Mouse (Mus musculus) heart, postnatal 14 days (tissue): ENCODE data around the gene Olfr1082. TPM values are rescaled to one million over a fixed set of nuclear protein-coding genes. Genes with fewer than 3 reads are reported as not detected.
"Not testable (repeated sequence)": the region's sequence is repeated elsewhere in the genome, so short reads cannot be mapped to it uniquely, and the experiment has no call there.

Experiments used
- DNase-seq, 2 experiments: peaks; one replicate each; pipeline ENCODE4 v3.0.0; 2021 to 2022
- intact Hi-C: fragments of 180-260 bp; cut with DNase I; formaldehyde crosslinking; loops from one replicate; pipeline ENCODE4 v1.15.1; 2025
- long read RNA-seq, 2 experiments: library from polyadenylated mRNA; stranded (forward); transcript quantifications; one replicate each; pipeline ENCODE4 v2.0.0; 2021
- total RNA-seq, 2 experiments: library from RNA; stranded (reverse); gene quantifications; 2 replicates each; pipeline ENCODE4 v1.2.3; 2021

Gene Olfr1082
- not detected for total RNA-seq
- long read RNA-seq, experiment 1 = 0 reads
- long read RNA-seq, experiment 2 = 0 reads

DNA sequence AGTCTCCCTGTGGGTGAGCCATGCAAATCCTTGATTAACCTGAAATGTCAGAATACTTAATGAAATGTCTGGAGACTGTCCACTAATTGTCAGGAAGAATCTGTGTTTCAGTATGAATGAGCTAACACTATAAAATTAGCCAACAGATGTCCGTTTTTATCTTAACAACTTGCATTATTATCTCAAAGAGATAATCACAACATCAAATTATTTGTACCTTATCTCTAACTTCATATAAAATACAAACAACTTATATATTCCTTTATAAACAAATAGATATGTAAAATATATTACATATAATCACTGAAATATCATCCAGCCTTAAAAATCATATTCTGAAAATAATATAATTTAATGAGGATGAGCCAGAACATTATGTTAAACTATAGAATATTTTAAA lies at the start of gene Olfr1082:
TSS of gene Olfr1082 (minus strand) at position 101 of the 400 bp plus-strand sequence.
- DNase-seq, intact Hi-C loops: not testable (repeated sequence)

- intact Hi-C loops, DNase-seq: not testable (repeated sequence)
Measured at GRCm38 (mm10) chr2:86639625-86640024, 40.9 kb upstream of the Olfr1082 start, which contains the start of gene Olfr1084. Gene Olfr1084 (minus strand): TSS chr2:86639725.

- DNase-seq, intact Hi-C loops: not testable (repeated sequence)
Measured at GRCm38 (mm10) chr2:86558135-86558534, 40.6 kb downstream of the Olfr1082 start, which contains the start of gene Olfr1080. Gene Olfr1080 (minus strand): TSS chr2:86558235.

Other genes with a start within 250 kb of the Olfr1082 start
- gene Olfr1055, start 248.7 kb downstream of the Olfr1082 start, total RNA-seq = not detected
- gene Olfr1056, start 236.5 kb downstream of the Olfr1082 start, total RNA-seq = not detected
- gene Olfr1057, start 220.6 kb downstream of the Olfr1082 start, total RNA-seq = not detected
- gene Olfr1058, start 210.4 kb downstream of the Olfr1082 start, total RNA-seq = not detected
- gene Olfr1061, start 184.9 kb downstream of the Olfr1082 start, total RNA-seq = not detected
- not detected for gene Olfr1062, start 172.2 kb downstream of the Olfr1082 start, total RNA-seq
- gene Olfr1065, start 148.4 kb downstream of the Olfr1082 start, total RNA-seq = not detected
- gene Olfr1066, start 142.7 kb downstream of the Olfr1082 start, total RNA-seq = not detected
- gene Olfr228, start 111.6 kb downstream of the Olfr1082 start, total RNA-seq = not detected
- not detected for gene Olfr1076, start 90.5 kb downstream of the Olfr1082 start, total RNA-seq
- gene Olfr1079, start 56.5 kb downstream of the Olfr1082 start, total RNA-seq = not detected
- not detected for gene Olfr1080, start 40.7 kb downstream of the Olfr1082 start, total RNA-seq
- gene Olfr1084, start 40.8 kb upstream of the Olfr1082 start, total RNA-seq = not detected
- not detected for gene Olfr1085, start 63.1 kb upstream of the Olfr1082 start, total RNA-seq
- not detected for gene Olfr1086, start 81.1 kb upstream of the Olfr1082 start, total RNA-seq
- not detected for gene Olfr1087, start 99.4 kb upstream of the Olfr1082 start, total RNA-seq
- gene Olfr1089, start 134.7 kb upstream of the Olfr1082 start, total RNA-seq = not detected
- not detected for gene Olfr1090, start 160.0 kb upstream of the Olfr1082 start, total RNA-seq
- gene Olfr1093, start 183.5 kb upstream of the Olfr1082 start, total RNA-seq = not detected
- gene Olfr141, start 211.1 kb upstream of the Olfr1082 start, total RNA-seq = not detected
- not detected for gene Olfr1094, start 225.7 kb upstream of the Olfr1082 start, total RNA-seq